Mouse (Mus musculus) embryonic stem cell, embryonic (primary cell): ENCODE results near the gene Btg3.

Source experiments
- CTCF ChIA-PET, 4 experiments: fragments of 300-600 bp in 2 of 4; fragments of 350-600 bp in 2 of 4; sonication (Branson Sonifier 250); formaldehyde crosslinking; loops; one replicate each; lab custom pipeline; 2022; ENCODE audit warnings: inconsistent platforms in 2 of 4; lab: Charles Lee
- POLR2A ChIA-PET, 4 experiments: fragments of 300-600 bp in 2 of 4; fragments of 350-600 bp in 2 of 4; sonication (Branson Sonifier 250); formaldehyde crosslinking; loops; one replicate each; lab custom pipeline; 2022; ENCODE audit warnings: antibody characterized with exemption in 4 of 4, inconsistent platforms in 1 of 4; lab: Charles Lee

The Btg3 gene

GRCm38 (mm10) chr16:78364554-78364953, 12.4 kb downstream of the Btg3 start:
- POLR2A ChIA-PET: interaction anchor here in 2 of 4 experiments (0.6 to 4.5 kb wide), 5 partner anchors 10 to 62 kb away, joined by 3 to 37 read pairs (median 8); partner anchors contain the start of gene Btg3 (in 1 of the 2)
- CTCF ChIA-PET: interaction anchor here in 1 of 4 experiments (1.2 kb wide), 1 partner anchor 166 kb away, joined by 6 read pairs; no protein-coding TSS in a partner anchor

- POLR2A ChIA-PET: interaction anchor here in 3 of 4 experiments (1.2 to 4.2 kb wide), 4 partner anchors 9 to 16 kb away, joined by 5 to 21 read pairs (median 6); partner anchors contain the start of gene Btg3 (in 1 of the 3)
Measured at GRCm38 (mm10) chr16:78361466-78361865, 15.5 kb downstream of the Btg3 start.

DNA sequence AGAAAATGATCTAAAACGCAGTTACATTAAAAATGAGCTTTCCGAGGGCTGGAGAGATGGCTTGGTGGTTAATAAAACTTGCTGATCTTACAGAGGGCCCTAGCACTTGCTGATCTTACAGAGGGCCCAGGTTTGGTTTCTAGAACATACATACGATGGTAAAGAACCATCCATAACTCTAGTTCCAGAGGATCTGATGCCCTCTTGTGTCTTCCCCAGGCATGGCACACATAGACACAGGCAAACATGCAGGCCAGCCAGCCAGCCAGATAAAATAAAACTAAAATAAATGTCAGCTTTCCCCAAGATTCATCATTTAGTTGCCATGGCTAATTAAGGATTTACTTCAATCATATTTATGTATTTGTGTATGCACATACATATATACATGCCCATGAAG, 19.2 kb downstream of the Btg3 start:
- ChIA-PET CTCF (interaction anchor here in 2 of 4 experiments (1.0 to 2.2 kb wide), 2 partner anchors 11 to 159 kb away, joined by 3 to 9 read pairs; no protein-coding TSS in a partner anchor), POLR2A (interaction anchor here in 2 of 4 experiments (0.9 to 1.6 kb wide), 4 partner anchors 12 to 123 kb away, joined by 3 to 9 read pairs (median 6); no protein-coding TSS in a partner anchor)

More at GRCm38 (mm10) chr16:78361466-78361865, 15.5 kb downstream of the Btg3 start:
- CTCF ChIA-PET: interaction anchor here in 1 of 4 experiments (1.4 kb wide), 1 partner anchor 163 kb away, joined by 3 read pairs; no protein-coding TSS in a partner anchor

DNA sequence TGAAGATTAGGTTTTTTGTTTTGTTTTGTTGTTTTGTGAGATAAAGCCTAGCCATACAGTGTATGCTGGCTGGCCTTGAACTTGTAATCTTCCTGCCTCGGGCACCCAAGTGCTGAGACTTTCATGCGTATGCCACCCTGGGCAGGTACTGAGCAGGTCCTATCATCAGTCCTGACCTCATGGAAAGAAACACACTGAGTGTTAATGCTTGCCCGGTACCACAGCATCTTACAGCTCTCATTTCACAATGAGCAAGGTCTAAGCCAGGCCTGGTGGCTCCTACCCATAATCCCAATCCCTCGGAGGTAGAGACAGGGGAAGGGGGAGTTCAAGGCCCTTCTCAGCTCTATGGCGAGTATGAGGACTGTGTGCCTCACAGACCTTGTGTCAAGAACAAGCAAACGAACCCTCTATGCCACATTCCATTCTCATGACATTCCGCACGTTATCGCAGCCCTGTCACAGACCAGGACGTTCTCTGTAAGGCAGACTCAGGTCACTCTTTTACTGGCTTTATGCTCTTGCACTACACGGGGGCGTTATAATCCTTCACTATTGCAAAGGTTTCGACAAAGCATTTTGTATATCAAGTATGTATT, 29.6 kb downstream of the Btg3 start:
- CTCF ChIA-PET: interaction anchor here in 3 of 4 experiments (0.7 to 2.5 kb wide), 8 partner anchors 9 to 164 kb away, joined by 3 to 25 read pairs (median 4); no protein-coding TSS in a partner anchor
- POLR2A ChIA-PET: interaction anchor here in 3 of 4 experiments (0.6 to 2.0 kb wide), 5 partner anchors 12 to 147 kb away, joined by 3 to 6 read pairs (median 3); partner anchors contain the start of gene Cxadr (in 1 of the 3)

- POLR2A ChIA-PET: interaction anchor here in 3 of 4 experiments (0.6 to 2.0 kb wide), 9 partner anchors 11 to 147 kb away, joined by 3 to 7 read pairs (median 4); no protein-coding TSS in a partner anchor
- CTCF ChIA-PET: interaction anchor here (0.6 to 2.5 kb wide), 13 partner anchors 8 to 163 kb away, joined by 3 to 25 read pairs (median 4); no protein-coding TSS in a partner anchor
Measured at GRCm38 (mm10) chr16:78346662-78347327, 30.2 kb downstream of the Btg3 start.

GRCm38 (mm10) chr16:78343792-78344191, 33.2 kb downstream of the Btg3 start:
- CTCF ChIA-PET: interaction anchor here in 2 of 4 experiments (1.0 to 1.4 kb wide), 1 partner anchor 145 kb away, joined by 4 read pairs; no protein-coding TSS in a partner anchor
- POLR2A ChIA-PET: interaction anchor here in 1 of 4 experiments (0.8 kb wide), 1 partner anchor 18 kb away, joined by 3 read pairs; no protein-coding TSS in a partner anchor

- ChIA-PET POLR2A (interaction anchor here in 1 of 4 experiments (0.7 to 1.4 kb wide), 3 partner anchors 9 to 77 kb away, joined by 3 to 5 read pairs (median 3); partner anchors contain the start of gene Btg3), CTCF (interaction anchor here in 1 of 4 experiments (1.1 kb wide), 1 partner anchor 144 kb away, joined by 3 read pairs; no protein-coding TSS in a partner anchor)
Measured at GRCm38 (mm10) chr16:78342767-78343166, 34.2 kb downstream of the Btg3 start.

DNA sequence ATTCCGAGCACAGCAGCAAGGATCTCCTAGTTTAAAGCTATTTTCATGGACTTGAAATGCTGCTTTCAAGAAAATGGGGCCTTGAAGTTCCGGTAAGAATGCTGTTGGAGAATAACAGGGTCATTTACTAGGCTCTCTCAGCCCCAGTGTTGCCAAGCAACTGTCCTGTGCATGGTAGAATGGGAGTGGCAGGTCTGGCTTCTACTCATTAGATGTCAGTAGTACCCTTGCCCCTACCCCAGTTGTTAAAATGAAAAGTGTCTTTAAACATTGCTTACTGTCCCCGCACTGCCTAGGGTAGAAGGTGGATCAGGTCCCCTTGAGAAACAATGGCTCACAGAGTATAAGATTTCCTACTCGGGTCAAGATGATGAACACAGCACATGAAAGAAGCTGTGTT, 35.6 kb downstream of the Btg3 start:
- POLR2A ChIA-PET: interaction anchor here in 2 of 4 experiments (1.4 kb wide), 2 partner anchors 36 to 77 kb away, joined by 3 to 5 read pairs; partner anchors contain the start of gene Btg3 (in 1 of the 2)

DNA sequence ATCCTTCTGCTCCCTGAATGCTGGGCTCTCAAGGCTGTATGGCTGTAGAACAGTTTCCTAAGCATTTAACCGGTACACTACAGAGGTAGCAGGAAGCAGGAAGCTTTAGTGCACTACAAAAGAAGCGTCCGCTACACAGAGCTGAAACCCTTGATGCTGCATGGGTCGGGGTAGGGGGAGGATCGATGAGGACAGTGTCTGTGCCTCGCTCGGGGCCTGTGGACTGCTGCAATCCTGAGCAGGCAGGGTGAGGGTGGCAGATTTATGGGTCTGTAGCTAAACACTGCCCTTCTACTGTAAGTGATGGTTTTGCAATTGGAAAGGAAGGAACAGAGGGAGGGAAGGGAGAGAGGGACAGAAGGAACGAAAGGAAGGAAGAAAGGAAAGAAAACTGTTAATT, 39.8 kb downstream of the Btg3 start:
- ChIA-PET CTCF (no interaction called here), POLR2A (interaction anchor here in 1 of 4 experiments (0.9 to 1.0 kb wide), 2 partner anchors 13 to 37 kb away, joined by 3 to 5 read pairs; no protein-coding TSS in a partner anchor)

More for the DNA sequence above, 35.6 kb downstream of the Btg3 start:
- CTCF ChIA-PET: interaction anchor here in 1 of 4 experiments (0.5 kb wide), 1 partner anchor 104 kb away, joined by 3 read pairs; no protein-coding TSS in a partner anchor

GRCm38 (mm10) chr16:78327999-78328398, 49.0 kb downstream of the Btg3 start:
- POLR2A ChIA-PET: interaction anchor here in 2 of 4 experiments (1.0 to 1.3 kb wide), 2 partner anchors 18 to 27 kb away, joined by 3 to 4 read pairs; partner anchors contain the start of gene Cxadr (in 1 of the 2)
- CTCF ChIA-PET: interaction anchor here in 1 of 4 experiments (1.3 kb wide), 1 partner anchor 11 kb away, joined by 3 read pairs; no protein-coding TSS in a partner anchor

DNA sequence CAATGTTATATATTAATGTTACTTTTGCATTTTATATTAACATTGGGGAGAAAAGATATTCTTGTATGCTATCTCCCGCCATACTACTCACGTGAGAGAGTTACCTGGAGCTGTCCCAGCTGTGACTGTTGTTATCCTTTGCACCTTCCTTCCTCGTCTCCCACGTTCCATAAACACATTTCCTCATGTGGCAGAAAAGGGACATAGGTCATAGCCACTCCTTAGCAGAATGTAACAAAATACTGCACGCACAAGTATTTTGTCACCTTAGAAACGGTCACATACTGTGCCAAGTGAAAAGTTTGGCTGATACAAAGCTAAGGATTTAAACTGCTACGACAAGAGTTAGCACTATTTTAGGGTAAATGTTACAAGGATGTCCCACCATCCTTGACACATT, 49.4 kb downstream of the Btg3 start:
- POLR2A ChIA-PET: interaction anchor here in 1 of 4 experiments (1.2 to 1.3 kb wide), 2 partner anchors 17 to 18 kb away, joined by 3 to 4 read pairs; no protein-coding TSS in a partner anchor
- CTCF ChIA-PET: interaction anchor here in 2 of 4 experiments (1.0 to 1.3 kb wide), 2 partner anchors 11 to 129 kb away, joined by 3 read pairs; no protein-coding TSS in a partner anchor

DNA sequence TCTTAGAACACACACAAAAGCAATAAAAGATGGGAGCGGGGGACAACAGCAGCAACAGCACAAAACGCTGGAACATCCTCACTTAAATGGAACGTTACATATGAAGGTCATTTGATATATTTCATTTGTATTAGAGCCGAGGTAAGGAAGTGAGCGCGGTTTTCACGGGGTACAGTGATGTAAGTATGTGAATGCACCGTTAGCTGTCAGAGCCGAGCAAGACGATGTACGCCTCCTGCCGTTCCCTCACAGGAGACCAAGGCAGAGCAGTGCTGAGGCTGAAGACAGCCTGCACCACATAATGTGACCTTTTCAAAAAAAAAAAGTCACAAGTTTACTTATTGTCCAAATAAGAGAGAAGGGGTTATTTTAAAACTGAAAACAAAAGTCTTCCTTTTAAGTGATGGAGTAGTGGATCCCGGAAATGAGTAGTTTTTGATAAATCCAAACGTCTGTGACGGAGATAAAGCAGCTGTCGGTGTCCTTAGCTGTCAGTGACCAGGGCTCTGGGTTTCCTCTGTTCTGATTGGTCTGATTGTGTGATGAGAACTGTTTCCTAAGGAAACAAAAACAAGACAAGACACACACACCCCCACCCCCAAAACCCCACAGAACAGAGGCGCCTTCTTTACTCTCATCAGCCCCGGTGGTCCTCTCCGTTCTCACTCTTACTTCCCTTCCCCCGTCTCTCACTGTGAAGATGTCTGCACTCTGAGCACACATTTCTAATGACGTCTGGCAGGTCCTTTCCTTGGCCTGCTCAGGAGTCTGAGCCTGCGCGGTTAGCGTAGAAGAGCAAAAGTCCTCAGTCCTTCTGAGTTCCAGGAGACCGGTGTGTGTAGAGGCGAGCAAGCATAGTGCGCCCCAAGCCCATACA, 50.8 kb downstream of the Btg3 start:
- ChIA-PET CTCF (interaction anchor here in 1 of 4 experiments (1.3 kb wide), 1 partner anchor 9 kb away, joined by 3 read pairs; no protein-coding TSS in a partner anchor), POLR2A (interaction anchor here in 1 of 4 experiments (1.2 kb wide), 1 partner anchor 15 kb away, joined by 3 read pairs; no protein-coding TSS in a partner anchor)

DNA sequence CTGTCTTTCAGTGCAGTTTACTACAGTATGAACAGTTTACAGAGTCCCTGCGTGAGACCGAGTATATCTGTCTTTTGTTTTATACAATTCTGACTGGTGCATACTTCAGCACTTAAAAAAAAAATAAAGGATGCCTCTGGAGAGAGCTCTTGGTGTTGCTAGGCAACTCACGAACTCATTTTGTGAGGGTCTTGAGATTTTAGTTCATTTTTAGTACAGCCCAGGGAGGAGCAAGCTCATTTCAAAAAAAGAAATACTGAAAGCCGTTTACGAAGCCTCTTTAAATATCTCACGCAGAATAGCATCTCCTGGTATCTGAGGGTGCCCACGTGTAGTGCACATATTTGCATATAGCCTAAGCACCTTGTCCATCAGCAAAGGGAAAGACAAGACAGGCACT, 54.9 kb downstream of the Btg3 start:
- POLR2A ChIA-PET: interaction anchor here in 1 of 4 experiments (0.6 kb wide), 2 partner anchors 84 to 133 kb away, joined by 3 to 4 read pairs; no protein-coding TSS in a partner anchor
- CTCF ChIA-PET: no interaction called here

- POLR2A ChIA-PET: interaction anchor here in 1 of 4 experiments (0.6 to 0.7 kb wide), 3 partner anchors 36 to 134 kb away, joined by 3 read pairs; no protein-coding TSS in a partner anchor
- CTCF ChIA-PET: no interaction called here
Measured at GRCm38 (mm10) chr16:78321559-78321958, 55.4 kb downstream of the Btg3 start.

DNA sequence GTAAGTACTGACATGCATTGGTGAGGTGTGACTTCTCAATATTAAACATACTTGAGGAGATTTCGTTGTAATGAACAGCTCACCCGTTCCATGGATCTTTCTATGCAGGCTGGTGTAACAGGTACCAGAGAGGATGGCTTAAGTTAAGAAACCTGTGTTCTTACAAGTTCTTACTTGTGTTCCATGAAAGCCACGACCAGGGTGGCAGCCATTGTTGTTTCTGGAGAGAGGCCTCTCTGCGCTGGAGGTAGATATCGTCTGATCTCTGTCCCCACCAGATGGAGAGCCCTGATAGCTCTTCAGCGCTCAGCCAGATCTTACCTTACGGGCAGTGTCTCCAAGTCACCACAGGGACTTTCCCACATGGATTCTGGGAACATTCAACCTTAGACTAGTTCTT, 57.3 kb downstream of the Btg3 start:
- ChIA-PET POLR2A (interaction anchor here in 1 of 4 experiments (1.7 kb wide), 1 partner anchor 18 kb away, joined by 4 read pairs; the partner anchor contains the start of gene Cxadr), CTCF (no interaction called here)

DNA sequence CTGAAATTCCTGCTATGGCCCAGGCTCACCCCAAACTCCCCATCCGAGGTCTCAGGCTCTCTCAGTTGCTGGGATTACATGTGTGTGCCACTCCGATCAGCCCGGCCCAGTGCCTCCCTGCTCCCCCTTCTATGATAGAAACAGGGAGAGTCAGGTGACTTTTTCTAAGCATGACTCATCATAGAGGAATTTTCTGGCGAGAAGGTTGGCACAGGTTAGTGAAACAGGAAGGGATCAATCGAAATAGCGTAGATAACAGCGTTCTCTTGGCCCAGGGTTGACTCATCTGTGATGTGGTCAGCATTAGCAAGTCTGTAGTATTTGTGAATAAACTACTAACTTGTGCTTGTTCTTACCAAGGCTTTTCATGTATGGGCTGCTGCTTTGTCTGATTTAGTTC, 59.0 kb downstream of the Btg3 start:
- ChIA-PET POLR2A (interaction anchor here in 1 of 4 experiments (1.2 to 2.0 kb wide), 4 partner anchors 12 to 53 kb away, joined by 4 to 11 read pairs (median 6); partner anchors contain the start of gene Cxadr), CTCF (interaction anchor here (0.6 to 2.2 kb wide), 7 partner anchors 29 to 120 kb away, joined by 3 to 38 read pairs (median 12); no protein-coding TSS in a partner anchor)
